Mouse (Mus musculus) cerebellum, adult 2 months (tissue): ENCODE measurements at regions not wholly inside any gene's neighbourhood (a gene's known extent, or its start where the extent isn't known, plus 50 kb on each side); places are given as distances from the start of the nearest gene placed in this dataset.

Experiments used
- CTCF ChIP-seq: fragments of 200-500 bp; IDR thresholded peaks from 2 replicates; pipeline ENCODE4 v1.5.1; 2011; ENCODE audit warnings: low read depth, mild to moderate bottlenecking, control low read depth, low read length, moderate library complexity, borderline replicate concordance; ENCODE audit not compliant: insufficient read depth
- POLR2A ChIP-seq: fragments of 200-500 bp; IDR thresholded peaks from 2 replicates; pipeline ENCODE4 v1.6.1; 2011; ENCODE audit warnings: low read length, control low read depth, borderline replicate concordance; ENCODE audit not compliant: insufficient read depth

GRCm38 (mm10) chr10:124163441-124163840 is 899.6 kb downstream of the Fam19a2 start:
- no peak for TF ChIP-seq CTCF
- TF ChIP-seq POLR2A: no peak
